Mouse (Mus musculus) forebrain, embryonic 14.5 days (tissue): ENCODE results near the gene Ggnbp2. TPM values are rescaled to one million over a fixed set of nuclear protein-coding genes. Genes with fewer than 3 reads are reported as not detected.
A peak's percentile ranks its signal among the peaks of the same experiment; 100 is the strongest.

Experiments
- ATAC-seq: fragments of 200-750 bp; cut with Nextera tagmentation; 2 replicates; pipeline ENCODE4 v1.8.0; 2017; ENCODE audit warnings: mild to moderate bottlenecking, moderate library complexity
- DNase-seq: peaks from one replicate; pipeline ENCODE4 v3.0.0-alpha.2; 2015; ENCODE audit warnings: low spot score
- H3K27ac ChIP-seq: fragments of 300-500 bp; sonication (generic); 2 replicates; pipeline ENCODE4 v1.5.1; 2014; ENCODE audit warnings: low read depth, mild to moderate bottlenecking, control low read depth, low read length, moderate library complexity
- H3K27me3 ChIP-seq: fragments of 300-500 bp; sonication (generic); replicated peaks from 2 replicates; pipeline ENCODE4 v1.6.1; 2014; ENCODE audit warnings: low read length, control low read depth, mixed read lengths; ENCODE audit not compliant: control insufficient read depth, insufficient read depth
- H3K36me3 ChIP-seq: fragments of 300-500 bp; sonication (generic); 2 replicates; pipeline ENCODE4 v1.6.1; 2014; ENCODE audit warnings: low read length, control low read depth; ENCODE audit not compliant: control insufficient read depth, insufficient read depth
- H3K4me1 ChIP-seq: fragments of 300-500 bp; sonication (generic); 2 replicates; pipeline ENCODE4 v1.6.1; 2014; ENCODE audit warnings: antibody characterized with exemption, low read length, control low read depth; ENCODE audit not compliant: control insufficient read depth, insufficient read depth
- H3K4me2 ChIP-seq: fragments of 300-500 bp; sonication (generic); 2 replicates; pipeline ENCODE4 v1.6.1; 2014; ENCODE audit warnings: mild to moderate bottlenecking, control low read depth, low read length
- H3K4me3 ChIP-seq: fragments of 300-500 bp; sonication (generic); 2 replicates; pipeline ENCODE4 v1.5.1; 2014; ENCODE audit warnings: low read depth, low read length, control low read depth
- H3K9ac ChIP-seq: fragments of 300-500 bp; sonication (generic); 2 replicates; pipeline ENCODE4 v1.6.1; 2014; ENCODE audit warnings: mild to moderate bottlenecking, low read length, control low read depth, moderate library complexity
- H3K9me3 ChIP-seq: fragments of 300-500 bp; sonication (generic); replicated peaks from 2 replicates; pipeline ENCODE4 v1.6.1; 2016; ENCODE audit warnings: low read length, control low read depth, mixed read lengths; ENCODE audit not compliant: control insufficient read depth
- WGBS: fragments of 180-500 bp; shearing (Covaris S2); extraction: QIAGEN DNeasy Blood & Tissue Kit; methylation state at CpG from one replicate; pipeline ENCODE4 v1.1.7; 2014; 5-methylcytosine and 5-hydroxymethylcytosine counted together
- polyA plus RNA-seq: library from polyadenylated mRNA; unstranded; fragments of >200 nt; fragmentation: Nextera tagmentation; extraction: Ambion mirVana; gene quantifications from 2 replicates; pipeline ENCODE4 v1.2.1, GENCODE M21; 2014

The Ggnbp2 gene
- polyA plus RNA-seq, result 55.2 and 63.8 TPM in 2 replicates

GRCm38 (mm10) chr11:84870337-84871043 lies at the start of gene Ggnbp2:
Gene Ggnbp2 (minus strand): TSS chr11:84870817.
- DNase-seq (peak; percentile 94), ATAC-seq (peak; percentile 86)
- Histone ChIP-seq H3K9ac (peak within 1 kb of the TSS; percentile 94), H3K4me3 (peak within 1 kb of the TSS; percentile 89), H3K27ac (peak within 1 kb of the TSS; percentile 97), H3K27me3 (no peaks in the 10 kb centered on the region), H3K36me3 (no peaks in the 10 kb centered on the region; the same call in 1 of the 2 replicates), H3K4me2 (peak within 1 kb of the TSS; percentile 72), H3K4me1 (peaks cover 11% of the 10 kb centered on the region), H3K9me3 (no peaks in the 10 kb centered on the region)
- under 1% methylated on average over 52 of the region's 62 CpGs for WGBS

GRCm38 (mm10) chr11:84919951-84920350 lies 49.3 kb upstream of the Ggnbp2 start:
- Histone ChIP-seq H3K27ac (no peak overlapping the region), H3K9ac (no peak overlapping the region), H3K4me3 (no peak overlapping the region), H3K27me3 (no peaks in the 10 kb centered on the region), H3K36me3 (no peaks in the 10 kb centered on the region), H3K4me2 (no peak overlapping the region), H3K4me1 (peaks cover 4% of the 10 kb centered on the region; the same call in 1 of the 2 replicates), H3K9me3 (no peaks in the 10 kb centered on the region)
- ATAC-seq, result no peak
- no peak for DNase-seq
- WGBS, result 79% methylated on average over 7 of the region's 7 CpGs

- Histone ChIP-seq H3K27ac (no peak overlapping the region), H3K4me3 (no peak overlapping the region), H3K9me3 (no peaks in the 10 kb centered on the region), H3K36me3 (no peaks in the 10 kb centered on the region), H3K4me2 (no peak overlapping the region), H3K9ac (no peak overlapping the region), H3K27me3 (no peaks in the 10 kb centered on the region), H3K4me1 (peaks cover 5% of the 10 kb centered on the region; the same call in 1 of the 2 replicates)
- DNase-seq, result peak; percentile 35
- WGBS, result 36% methylated on average over 3 of the region's 3 CpGs
- ATAC-seq, result no peak
Observed at GRCm38 (mm10) chr11:84919276-84919675, 48.7 kb upstream of the Ggnbp2 start.

GRCm38 (mm10) chr11:84918425-84918824 lies 47.8 kb upstream of the Ggnbp2 start:
- no peak overlapping the region for H3K4me3 ChIP-seq
- 5% methylated on average over 16 of the region's 16 CpGs for WGBS
- DNase-seq (peak; percentile 92), ATAC-seq (peak; percentile 87; the same call in 1 of the 2 replicates)
- 0 out of 2 replicates have a peak overlapping the region, but pooled peaks have one; percentile 13 for H3K9ac ChIP-seq
- H3K4me1 ChIP-seq, result peaks cover 5% of the 10 kb centered on the region; the same call in 1 of the 2 replicates
- peaks cover under 1% of the 10 kb centered on the region; the same call in 1 of the 2 replicates for H3K36me3 ChIP-seq
- no peaks in the 10 kb centered on the region for H3K27me3 ChIP-seq
- H3K4me2 ChIP-seq, result peak overlapping the region; percentile 25; the same call in 1 of the 2 replicates
- H3K27ac ChIP-seq, result no peak overlapping the region
- H3K9me3 ChIP-seq, result no peaks in the 10 kb centered on the region

- Histone ChIP-seq H3K4me1 (peaks cover 5% of the 10 kb centered on the region; the same call in 1 of the 2 replicates), H3K27ac (no peak overlapping the region), H3K4me3 (peak overlapping the region; percentile 92), H3K36me3 (peaks cover 12% of the 10 kb centered on the region), H3K9me3 (no peaks in the 10 kb centered on the region), H3K9ac (peak overlapping the region; percentile 78; the same call in 1 of the 2 replicates), H3K4me2 (peak overlapping the region; percentile 78), H3K27me3 (no peaks in the 10 kb centered on the region)
- WGBS, result 63% methylated on average over 7 of the region's 7 CpGs
- ATAC-seq (no peak; the same call in 1 of the 2 replicates), DNase-seq (no peak)
Observed at GRCm38 (mm10) chr11:84916703-84917300, 46.2 kb upstream of the Ggnbp2 start.

- 3% methylated on average over 34 of the region's 34 CpGs for WGBS
- Histone ChIP-seq H3K9me3 (no peaks in the 10 kb centered on the region), H3K4me1 (peaks cover 5% of the 10 kb centered on the region; the same call in 1 of the 2 replicates), H3K27ac (no peak within 1 kb of the TSS), H3K4me3 (peak within 1 kb of the TSS; percentile 92), H3K9ac (peak within 1 kb of the TSS; percentile 78), H3K27me3 (no peaks in the 10 kb centered on the region), H3K4me2 (peak within 1 kb of the TSS; percentile 78), H3K36me3 (peaks cover 19% of the 10 kb centered on the region)
- peak; percentile 92 for ATAC-seq
- DNase-seq, result peak; percentile 98
Observed at GRCm38 (mm10) chr11:84916053-84916702, 45.6 kb upstream of the Ggnbp2 start, which contains the start of gene Znhit3. Gene Znhit3 (minus strand): TSS chr11:84916366.

- H3K9ac ChIP-seq, result no peak overlapping the region
- ATAC-seq, result no peak
- peak overlapping the region; percentile 78; the same call in 1 of the 2 replicates for H3K4me2 ChIP-seq
- peaks cover 33% of the 10 kb centered on the region for H3K36me3 ChIP-seq
- DNase-seq, result no peak
- no peak overlapping the region for H3K27ac ChIP-seq
- H3K4me1 ChIP-seq, result peaks cover 5% of the 10 kb centered on the region; the same call in 1 of the 2 replicates
- no peaks in the 10 kb centered on the region for H3K9me3 ChIP-seq
- H3K27me3 ChIP-seq, result no peaks in the 10 kb centered on the region
- WGBS, result 83% methylated on average over 5 of the region's 5 CpGs
- H3K4me3 ChIP-seq, result no peak overlapping the region
Observed at GRCm38 (mm10) chr11:84914673-84915072, 44.1 kb upstream of the Ggnbp2 start.

- H3K27me3 ChIP-seq, result no peaks in the 10 kb centered on the region
- DNase-seq (no peak), ATAC-seq (no peak)
- H3K9ac ChIP-seq, result no peak overlapping the region
- 80% methylated on average over 4 of the region's 4 CpGs for WGBS
- H3K9me3 ChIP-seq, result no peaks in the 10 kb centered on the region
- no peak overlapping the region for H3K4me2 ChIP-seq
- H3K27ac ChIP-seq, result no peak overlapping the region
- no peak overlapping the region for H3K4me3 ChIP-seq
- H3K36me3 ChIP-seq, result peaks cover 71% of the 10 kb centered on the region
- H3K4me1 ChIP-seq, result peaks cover 4% of the 10 kb centered on the region; the same call in 1 of the 2 replicates
Observed at GRCm38 (mm10) chr11:84910411-84910810, 39.8 kb upstream of the Ggnbp2 start.
